Mouse (Mus musculus): ENCODE measurements around the gene Cdan1. TPM values are rescaled to one million over a fixed set of nuclear protein-coding genes. Genes with fewer than 3 reads are reported as not detected.
A peak's percentile ranks its signal among the peaks of the same experiment; 100 is the strongest.

The Cdan1 gene
- polyA plus RNA-seq, 1 experiment from 2014 or later: 5.7 TPM

DNA sequence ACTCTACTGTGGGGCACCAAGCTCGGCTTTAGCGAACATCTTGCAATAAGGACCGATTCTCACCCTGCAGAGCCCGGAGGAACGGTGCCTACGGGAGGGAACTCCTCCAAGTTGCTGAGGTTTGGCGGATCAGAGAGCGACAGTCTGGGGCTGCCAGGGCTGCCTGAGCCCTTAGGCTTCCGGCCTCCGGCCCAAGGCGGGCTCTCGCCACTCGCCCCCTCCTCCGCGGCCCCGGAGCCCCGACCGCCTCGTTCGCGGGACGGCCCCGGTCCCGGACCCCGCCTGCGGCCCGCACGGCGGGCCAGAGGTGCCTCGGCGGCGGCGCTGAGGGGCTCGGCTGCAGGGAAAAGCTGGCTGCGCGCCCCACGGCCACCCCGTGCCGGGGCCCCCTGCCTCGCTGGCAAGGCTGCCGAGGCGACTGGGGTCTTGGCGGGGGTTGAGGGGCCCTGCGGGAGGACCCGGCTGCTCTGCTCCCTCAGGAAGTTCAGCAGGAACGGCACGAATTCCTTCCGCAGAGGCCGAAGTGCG, 119.2 kb downstream of the Cdan1 start:
- under 1% methylated on average over 43 of the region's 50 CpGs for WGBS
- Histone ChIP-seq H3K9me3 (replicated peaks) (no peaks in the 10 kb centered on the region), H3K4me1 (peaks cover 34% of the 10 kb centered on the region), H3K36me3 (peaks cover 34% of the 10 kb centered on the region), H3K27me3 (ENCODE audit: low read depth, poor library complexity, severe bottlenecking) (no peaks in the 10 kb centered on the region), H3K27ac (peak overlapping the region; percentile 94), H3K4me3 (peak overlapping the region; percentile 99)
- DNase-seq (ENCODE audit: low spot score): peak; percentile 66

DNA sequence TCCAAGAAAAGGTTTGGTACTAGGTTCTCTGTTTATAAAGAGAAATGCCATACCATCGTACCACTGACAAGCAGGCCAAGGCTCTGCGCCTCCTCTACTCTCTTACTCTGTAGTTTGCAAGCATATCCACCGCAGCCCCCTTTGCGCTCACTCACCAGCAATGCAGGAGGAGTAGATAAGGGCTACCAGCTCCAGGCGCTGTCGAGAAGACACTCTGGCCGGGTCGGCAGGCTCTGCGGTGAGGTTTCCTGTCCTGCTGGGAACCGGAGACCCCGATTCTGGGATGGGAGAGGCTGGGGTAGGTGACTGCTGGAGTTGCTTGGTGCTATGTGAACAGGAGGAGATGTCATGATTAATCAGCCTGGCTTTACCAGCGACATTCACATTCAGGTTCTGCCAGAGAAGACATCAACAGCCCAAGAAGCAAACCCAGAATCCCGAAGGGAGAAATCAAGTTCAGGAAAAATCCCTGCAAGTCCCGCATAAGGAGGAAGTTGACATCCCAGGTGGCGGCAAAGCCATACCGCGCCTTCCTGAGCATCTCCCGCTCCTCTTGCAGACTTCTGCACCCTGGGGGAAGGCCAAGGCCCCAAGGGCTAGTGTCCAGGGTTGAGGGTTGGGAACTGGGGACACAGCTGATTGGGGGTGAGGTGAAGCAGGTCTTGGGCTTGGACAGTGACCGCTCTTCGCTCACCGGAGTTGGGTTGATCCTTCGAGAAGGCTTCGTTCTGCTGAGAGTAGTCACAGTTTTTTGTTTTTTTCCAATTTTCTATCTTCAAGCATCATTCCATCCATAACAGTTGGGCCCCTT, 119.9 kb downstream of the Cdan1 start:
- Histone ChIP-seq H3K27ac (peak overlapping the region; percentile 94), H3K4me1 (peaks cover 34% of the 10 kb centered on the region), H3K4me3 (peak overlapping the region; percentile 99), H3K27me3 (ENCODE audit: low read depth, poor library complexity, severe bottlenecking) (no peaks in the 10 kb centered on the region), H3K36me3 (peaks cover 41% of the 10 kb centered on the region), H3K9me3 (replicated peaks) (no peaks in the 10 kb centered on the region)
- WGBS: 12% methylated on average over 23 of the region's 23 CpGs
- peak; percentile 48 for DNase-seq (ENCODE audit: low spot score)

DNA sequence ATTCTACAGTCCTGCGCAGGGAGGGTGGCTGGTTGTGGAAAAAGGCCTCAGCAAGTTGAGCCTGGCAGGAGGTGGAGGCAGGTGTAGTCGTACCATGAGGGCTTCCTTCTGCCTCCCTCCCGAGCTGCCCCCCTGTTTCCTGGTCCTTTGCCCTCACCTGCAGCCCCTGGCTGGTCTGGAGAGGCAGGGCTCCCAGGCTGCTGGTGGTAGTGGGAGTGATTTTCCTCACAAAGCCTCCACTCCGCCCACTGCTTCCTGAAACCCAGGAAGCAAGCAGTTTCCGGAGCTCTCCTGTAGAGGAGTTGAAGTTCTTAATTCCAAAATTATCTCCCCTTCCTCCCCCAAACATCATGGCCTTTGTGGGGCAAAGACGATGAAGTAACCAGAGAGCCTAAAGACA, 125.8 kb downstream of the Cdan1 start:
- H3K27me3 ChIP-seq (ENCODE audit: low read depth, poor library complexity, severe bottlenecking): no peaks in the 10 kb centered on the region
- WGBS: 81% methylated on average over 6 of the region's 6 CpGs
- peaks cover 93% of the 10 kb centered on the region for H3K36me3 ChIP-seq
- no peak overlapping the region for H3K4me3 ChIP-seq
- H3K4me1 ChIP-seq: peaks cover 8% of the 10 kb centered on the region
- H3K9me3 ChIP-seq (replicated peaks): no peaks in the 10 kb centered on the region
- H3K27ac ChIP-seq: no peak overlapping the region
- no peak for DNase-seq (ENCODE audit: low spot score)

DNA sequence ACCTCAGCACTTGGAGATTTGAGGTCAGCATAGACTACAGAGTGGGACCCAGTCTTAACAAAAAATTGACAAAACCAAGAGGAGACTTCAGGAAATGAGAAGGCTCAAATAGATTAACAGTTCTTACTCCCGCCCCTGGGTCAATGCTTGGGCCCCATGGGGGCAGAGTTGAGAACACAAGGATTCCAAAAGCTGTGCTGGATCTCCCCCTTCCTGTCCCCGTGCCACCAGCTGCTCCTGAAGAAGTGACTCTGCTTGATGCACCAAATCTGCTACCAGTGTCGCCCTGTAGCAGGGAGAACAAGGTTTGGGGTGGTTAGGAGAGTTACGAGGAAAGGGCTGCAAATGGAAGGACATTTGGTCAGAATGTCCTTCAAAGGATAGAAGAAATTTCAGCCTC, 126.3 kb downstream of the Cdan1 start:
- DNase-seq (ENCODE audit: low spot score): no peak
- Histone ChIP-seq H3K4me1 (peaks cover 3% of the 10 kb centered on the region; the same call in 1 of the 2 replicates), H3K4me3 (no peak overlapping the region), H3K27me3 (ENCODE audit: low read depth, poor library complexity, severe bottlenecking) (no peaks in the 10 kb centered on the region), H3K36me3 (peaks cover 98% of the 10 kb centered on the region), H3K27ac (no peak overlapping the region), H3K9me3 (replicated peaks) (no peaks in the 10 kb centered on the region)
- whole genome bisulfite sequencing: 75% methylated on average over 4 of the region's 4 CpGs

DNA sequence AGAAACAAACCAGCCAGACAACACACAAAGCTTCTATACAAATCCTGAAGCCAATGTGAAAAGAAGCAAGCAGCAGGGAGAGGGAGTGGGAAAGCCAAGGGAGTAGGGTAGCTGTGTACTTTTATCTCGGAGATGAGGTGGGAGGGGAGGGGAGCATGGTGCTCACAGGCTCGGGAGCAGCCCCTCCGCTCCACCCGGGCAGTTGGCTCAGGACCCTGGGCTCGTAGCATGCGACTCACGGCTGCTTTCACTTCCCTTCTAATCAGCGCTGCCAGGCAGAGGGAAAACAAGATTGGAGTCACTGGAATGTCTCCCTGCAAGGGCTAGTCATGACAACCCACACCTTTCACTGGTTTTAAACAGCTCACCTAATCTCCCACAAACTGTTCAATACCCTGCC, 127.4 kb downstream of the Cdan1 start:
- no peak for DNase-seq (ENCODE audit: low spot score)
- WGBS: 90% methylated on average over 8 of the region's 8 CpGs
- H3K9me3 ChIP-seq (replicated peaks): no peaks in the 10 kb centered on the region
- no peaks in the 10 kb centered on the region for H3K4me1 ChIP-seq
- H3K36me3 ChIP-seq: peaks cover 98% of the 10 kb centered on the region
- no peak overlapping the region for H3K27ac ChIP-seq
- no peaks in the 10 kb centered on the region for H3K27me3 ChIP-seq (ENCODE audit: low read depth, poor library complexity, severe bottlenecking)
- no peak overlapping the region for H3K4me3 ChIP-seq

DNA sequence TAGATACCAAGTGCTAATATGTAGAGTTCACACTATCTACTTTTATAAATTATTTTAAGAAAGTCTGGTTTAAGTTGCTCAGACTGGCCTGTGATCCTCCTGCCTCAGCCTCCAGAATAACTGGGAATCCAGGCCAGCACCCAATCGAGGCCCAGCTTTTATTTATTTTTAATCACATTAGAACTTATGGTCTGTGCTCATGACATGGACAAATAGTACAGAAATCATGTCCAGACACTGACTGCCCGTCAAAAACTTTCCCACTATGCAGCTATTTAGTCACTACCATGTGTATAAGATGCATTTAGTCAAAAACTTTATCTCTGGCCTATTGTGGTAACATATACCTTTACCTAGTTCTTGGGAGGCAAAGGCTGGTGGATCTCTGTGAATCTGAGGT, 128.0 kb downstream of the Cdan1 start:
- no peak for DNase-seq (ENCODE audit: low spot score)
- WGBS: 93% methylated on average over 2 of the region's 2 CpGs
- no peaks in the 10 kb centered on the region for H3K27me3 ChIP-seq (ENCODE audit: low read depth, poor library complexity, severe bottlenecking)
- H3K9me3 ChIP-seq (replicated peaks): no peaks in the 10 kb centered on the region
- no peak overlapping the region for H3K27ac ChIP-seq
- peaks cover 98% of the 10 kb centered on the region for H3K36me3 ChIP-seq
- no peak overlapping the region for H3K4me3 ChIP-seq
- H3K4me1 ChIP-seq: no peaks in the 10 kb centered on the region

DNA sequence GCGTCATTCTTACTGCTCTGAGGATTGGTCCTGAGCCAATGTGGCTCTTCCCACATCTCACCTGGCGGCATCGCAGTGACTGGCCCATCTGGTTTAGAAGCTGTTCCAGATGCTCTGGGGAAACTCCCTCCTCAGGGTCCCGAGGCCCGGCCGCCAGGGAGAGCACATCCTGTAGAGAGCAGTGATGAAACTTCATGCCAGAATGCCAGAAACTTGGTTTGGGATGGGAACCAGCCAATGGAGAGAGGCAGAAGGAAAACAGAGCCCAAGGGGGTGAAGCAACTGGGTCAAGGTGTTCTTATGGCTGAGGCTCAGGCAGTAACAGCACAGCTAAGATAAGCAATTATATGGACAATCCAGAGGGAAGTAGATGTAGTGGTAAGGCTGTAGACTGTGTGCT, 129.1 kb downstream of the Cdan1 start:
- Histone ChIP-seq H3K9me3 (replicated peaks) (no peaks in the 10 kb centered on the region), H3K4me3 (no peak overlapping the region), H3K36me3 (peaks cover 96% of the 10 kb centered on the region), H3K27ac (no peak overlapping the region), H3K27me3 (ENCODE audit: low read depth, poor library complexity, severe bottlenecking) (no peaks in the 10 kb centered on the region), H3K4me1 (no peaks in the 10 kb centered on the region)
- no peak for DNase-seq (ENCODE audit: low spot score)
- WGBS: 89% methylated on average over 6 of the region's 6 CpGs

DNA sequence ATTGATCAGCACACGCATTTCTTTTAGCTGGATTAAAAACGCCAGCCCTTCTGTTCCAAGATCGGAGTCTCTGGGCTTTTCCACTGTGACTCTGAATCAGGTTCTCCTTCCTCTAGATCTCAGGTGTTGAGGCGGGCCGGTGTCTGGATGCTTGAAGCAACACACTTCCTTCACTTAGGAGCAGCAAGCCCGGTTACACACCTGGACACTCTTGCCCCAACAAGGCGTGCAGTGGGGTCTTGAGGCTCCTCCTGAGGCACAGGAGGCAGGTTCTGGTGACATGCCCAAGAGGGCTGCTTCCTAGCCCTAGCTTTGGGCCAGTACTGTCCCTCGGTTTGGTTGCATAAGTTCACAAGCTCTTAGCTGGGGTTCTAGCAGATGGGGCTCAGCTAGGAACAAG, 131.4 kb downstream of the Cdan1 start:
- Histone ChIP-seq H3K36me3 (peaks cover 92% of the 10 kb centered on the region), H3K9me3 (replicated peaks) (no peaks in the 10 kb centered on the region), H3K27ac (no peak overlapping the region), H3K27me3 (ENCODE audit: low read depth, poor library complexity, severe bottlenecking) (no peaks in the 10 kb centered on the region), H3K4me1 (no peaks in the 10 kb centered on the region), H3K4me3 (no peak overlapping the region)
- DNase-seq (ENCODE audit: low spot score): no peak
- 94% methylated on average over 8 of the region's 8 CpGs for WGBS

DNA sequence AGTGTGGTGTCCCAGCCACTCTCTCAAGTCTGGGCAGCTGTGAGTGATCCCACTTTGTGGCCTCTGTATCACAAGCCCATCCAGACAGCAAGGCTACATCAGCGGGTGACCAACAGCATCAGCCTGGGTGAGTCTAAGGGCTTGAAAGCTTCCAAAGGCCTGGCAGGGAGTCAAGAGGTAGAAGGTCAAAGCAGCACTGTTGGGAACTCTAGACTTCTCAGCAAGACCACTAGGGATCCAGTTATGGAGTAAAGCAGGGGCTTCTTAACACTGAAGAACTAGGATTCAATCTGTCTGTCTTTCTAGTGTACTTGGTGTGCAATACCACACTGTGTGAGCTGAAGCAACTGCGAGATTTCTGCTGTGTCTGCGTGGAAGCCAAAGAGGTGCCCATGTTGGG, 136.5 kb downstream of the Cdan1 start:
- Histone ChIP-seq H3K4me1 (no peaks in the 10 kb centered on the region), H3K4me3 (no peak overlapping the region), H3K27ac (no peak overlapping the region), H3K36me3 (peaks cover 60% of the 10 kb centered on the region), H3K9me3 (replicated peaks) (no peaks in the 10 kb centered on the region), H3K27me3 (ENCODE audit: low read depth, poor library complexity, severe bottlenecking) (no peaks in the 10 kb centered on the region)
- WGBS: 96% methylated on average over 3 of the region's 3 CpGs
- DNase-seq (ENCODE audit: low spot score): no peak

DNA sequence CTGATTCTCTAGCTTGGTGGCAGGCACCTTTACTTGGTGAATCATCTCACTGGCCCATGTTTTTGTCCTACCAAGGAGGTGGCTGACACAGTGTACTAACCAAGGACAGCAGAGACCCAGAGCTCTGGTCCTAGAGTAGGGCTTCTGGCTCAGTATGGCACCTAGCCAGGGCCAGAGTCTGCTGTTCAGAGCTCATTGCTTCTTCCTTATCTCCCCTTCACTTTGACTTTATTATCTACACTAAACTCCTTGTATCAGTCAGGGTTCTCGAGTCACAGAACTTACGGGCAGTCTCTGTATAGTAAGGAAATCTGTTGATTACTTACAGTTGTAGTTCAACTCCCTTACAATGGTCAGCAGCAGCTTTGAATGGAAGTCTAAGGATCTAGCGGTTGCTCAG, 139.0 kb downstream of the Cdan1 start:
- H3K4me3 ChIP-seq: no peak overlapping the region
- H3K36me3 ChIP-seq: peaks cover 36% of the 10 kb centered on the region
- H3K9me3 ChIP-seq (replicated peaks): no peaks in the 10 kb centered on the region
- no peaks in the 10 kb centered on the region for H3K27me3 ChIP-seq (ENCODE audit: low read depth, poor library complexity, severe bottlenecking)
- no peak for DNase-seq (ENCODE audit: low spot score)
- no peak overlapping the region for H3K27ac ChIP-seq
- 97% methylated on average over 3 of the region's 3 CpGs for WGBS
- H3K4me1 ChIP-seq: no peaks in the 10 kb centered on the region

DNA sequence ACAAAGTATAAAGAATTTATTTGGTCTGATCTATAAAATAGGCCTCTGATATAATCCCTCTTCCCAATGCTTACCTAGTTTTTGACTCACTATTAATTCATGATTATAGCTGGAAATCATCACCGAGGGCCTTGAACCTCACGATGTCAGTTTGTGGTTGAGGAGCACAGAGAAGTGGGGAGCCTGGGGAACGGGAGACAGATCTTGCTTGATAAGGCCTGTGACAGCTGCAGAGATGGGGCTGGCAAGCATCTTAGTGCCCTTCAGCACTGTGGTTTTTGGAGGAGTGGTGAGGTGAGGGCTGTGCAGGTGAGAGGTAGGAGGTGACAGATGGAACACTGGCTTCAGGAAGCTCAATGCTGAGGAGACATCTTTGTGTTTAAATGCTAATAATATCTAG, 139.8 kb downstream of the Cdan1 start:
- no peak overlapping the region for H3K4me3 ChIP-seq
- H3K27me3 ChIP-seq (ENCODE audit: low read depth, poor library complexity, severe bottlenecking): no peaks in the 10 kb centered on the region
- H3K36me3 ChIP-seq: peaks cover 33% of the 10 kb centered on the region
- H3K9me3 ChIP-seq (replicated peaks): no peaks in the 10 kb centered on the region
- whole genome bisulfite sequencing: 91% methylated on average over 3 of the region's 3 CpGs
- no peak for DNase-seq (ENCODE audit: low spot score)
- no peaks in the 10 kb centered on the region for H3K4me1 ChIP-seq
- no peak overlapping the region for H3K27ac ChIP-seq

DNA sequence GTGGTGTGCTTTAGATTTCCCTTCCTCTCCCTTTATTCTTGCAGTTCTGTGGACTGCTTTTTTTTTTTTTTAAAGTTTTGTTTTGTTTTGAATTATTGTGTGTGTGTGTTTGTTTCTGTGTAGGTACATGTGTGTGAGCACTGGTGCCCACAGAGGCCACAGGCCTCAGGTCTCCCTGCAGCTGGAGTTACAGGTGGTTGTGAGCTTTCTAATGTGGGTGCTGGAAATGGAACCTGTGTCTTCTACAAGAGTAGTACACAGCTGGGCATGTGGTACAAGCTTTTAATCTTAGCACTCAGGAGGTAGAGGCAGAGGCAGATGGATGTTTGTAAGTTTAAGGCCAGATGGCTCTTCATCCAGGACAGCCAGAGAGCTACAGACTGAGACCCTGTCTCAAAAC, 142.9 kb downstream of the Cdan1 start:
- no peak for DNase-seq (ENCODE audit: low spot score)
- Histone ChIP-seq H3K9me3 (replicated peaks) (no peaks in the 10 kb centered on the region), H3K27me3 (ENCODE audit: low read depth, poor library complexity, severe bottlenecking) (no peaks in the 10 kb centered on the region), H3K4me1 (no peaks in the 10 kb centered on the region), H3K4me3 (no peak overlapping the region), H3K36me3 (peaks cover 1% of the 10 kb centered on the region; the same call in 1 of the 2 replicates), H3K27ac (no peak overlapping the region)

DNA sequence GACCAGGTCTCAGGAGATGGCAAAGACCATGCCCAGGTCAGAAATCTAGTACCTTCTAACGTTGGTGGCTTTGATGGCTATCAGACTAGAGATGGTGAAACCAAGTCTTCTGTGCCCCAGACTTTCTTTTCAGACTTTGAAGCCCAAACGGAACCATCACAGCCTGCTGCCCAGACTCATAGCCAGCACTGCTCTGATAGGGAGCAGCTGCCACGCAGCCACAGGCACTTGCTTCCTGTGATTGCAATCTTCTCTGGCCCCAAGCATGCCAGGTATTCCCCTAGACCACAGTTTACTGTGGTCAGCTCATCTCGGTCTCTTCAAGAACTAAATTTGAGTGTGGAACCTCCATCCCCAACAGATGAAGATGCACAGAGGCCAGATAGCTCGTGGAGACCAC, 147.3 kb downstream of the Cdan1 start:
- no peaks in the 10 kb centered on the region for H3K4me1 ChIP-seq
- H3K9me3 ChIP-seq (replicated peaks): no peaks in the 10 kb centered on the region
- no peak for DNase-seq (ENCODE audit: low spot score)
- H3K27ac ChIP-seq: no peak overlapping the region
- H3K4me3 ChIP-seq: no peak overlapping the region
- 85% methylated on average over 5 of the region's 5 CpGs for WGBS
- no peaks in the 10 kb centered on the region for H3K36me3 ChIP-seq
- no peaks in the 10 kb centered on the region for H3K27me3 ChIP-seq (ENCODE audit: low read depth, poor library complexity, severe bottlenecking)

Measured in limb, embryonic 10.5 days (tissue).